Mouse (Mus musculus): ENCODE measurements around the gene Nrxn1. TPM values are rescaled to one million over a fixed set of nuclear protein-coding genes. Genes with fewer than 3 reads are reported as not detected.

Gene Nrxn1
- polyA plus RNA-seq, 2 experiments from 2014 or later = 0.21 TPM; not detected in 1

DNA sequence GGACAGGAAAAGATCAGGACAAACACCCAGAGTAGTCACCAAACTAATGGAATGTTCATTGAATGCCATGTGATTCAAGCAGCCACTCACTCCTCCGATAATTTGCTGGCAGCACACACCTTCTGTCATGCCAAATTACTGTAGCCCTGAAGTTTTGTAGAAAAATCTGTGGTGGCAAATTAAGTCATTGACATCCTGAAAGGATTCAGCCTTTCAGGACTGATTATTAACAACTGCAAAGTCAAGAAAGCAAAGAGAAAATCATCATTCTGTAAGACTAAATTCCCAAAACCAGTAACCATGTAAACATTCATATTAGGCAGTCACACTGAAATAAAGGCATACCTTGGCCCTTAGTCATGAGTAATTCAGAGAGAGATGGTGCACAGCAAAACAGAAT, 662.7 kb downstream of the Nrxn1 start:
- no peak for ATAC-seq

DNA sequence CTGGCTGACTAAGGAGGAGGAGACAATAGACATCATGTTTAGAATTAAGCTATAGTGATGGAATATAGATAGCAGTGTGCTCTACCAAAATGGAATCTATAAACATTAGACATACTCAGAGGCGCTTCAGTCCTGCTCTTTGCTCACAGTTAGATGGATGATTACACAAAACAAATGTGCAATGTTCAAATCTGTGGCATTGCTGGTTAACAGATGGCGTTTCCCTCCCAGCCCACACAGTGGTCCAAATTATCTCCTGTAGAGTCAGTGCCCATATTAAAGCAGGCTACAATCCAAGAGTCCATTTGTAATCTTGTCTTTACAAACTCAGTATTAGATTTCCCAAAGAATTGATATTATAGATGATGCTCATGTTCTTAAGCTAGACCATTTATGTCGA, 666.9 kb downstream of the Nrxn1 start:
- ATAC-seq = no peak

DNA sequence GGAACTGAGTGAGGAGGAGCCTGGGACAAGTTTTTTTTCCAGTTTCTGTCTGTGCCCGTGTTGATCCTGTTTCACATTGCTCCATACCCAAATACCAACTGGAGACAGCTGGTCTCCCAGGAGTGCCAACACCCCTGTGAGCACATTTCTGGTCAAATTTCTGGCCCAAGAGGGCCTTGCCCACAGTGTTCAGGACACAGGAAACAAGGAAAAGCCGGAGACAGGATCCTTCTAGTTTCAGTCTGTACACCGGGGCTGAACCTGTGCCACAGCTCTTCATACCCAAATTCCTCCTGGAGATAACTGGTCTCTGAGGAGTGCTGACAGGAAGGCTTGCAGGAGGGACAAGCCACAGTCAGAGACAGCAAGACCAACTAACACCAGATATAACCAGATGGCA, 670.3 kb downstream of the Nrxn1 start:
- ATAC-seq = no peak

DNA sequence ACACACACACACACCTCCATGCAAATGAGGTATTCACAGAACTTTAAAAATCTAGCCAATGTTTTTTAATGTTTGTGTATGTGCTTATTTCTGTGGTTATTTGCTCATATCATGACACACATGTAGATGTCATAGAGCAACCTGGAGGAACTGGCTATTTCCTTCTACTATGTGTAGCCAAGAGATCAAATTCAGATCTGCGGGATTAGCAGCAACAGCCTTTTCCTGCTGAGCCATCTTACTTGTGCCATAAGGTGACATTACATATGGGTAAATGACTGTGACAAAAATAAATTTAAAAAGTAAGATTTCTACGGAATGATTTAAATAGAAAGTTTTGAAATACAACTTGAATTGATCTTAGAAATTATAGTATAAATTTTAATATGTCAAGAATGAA, 672.1 kb downstream of the Nrxn1 start:
- ATAC-seq = no peak

DNA sequence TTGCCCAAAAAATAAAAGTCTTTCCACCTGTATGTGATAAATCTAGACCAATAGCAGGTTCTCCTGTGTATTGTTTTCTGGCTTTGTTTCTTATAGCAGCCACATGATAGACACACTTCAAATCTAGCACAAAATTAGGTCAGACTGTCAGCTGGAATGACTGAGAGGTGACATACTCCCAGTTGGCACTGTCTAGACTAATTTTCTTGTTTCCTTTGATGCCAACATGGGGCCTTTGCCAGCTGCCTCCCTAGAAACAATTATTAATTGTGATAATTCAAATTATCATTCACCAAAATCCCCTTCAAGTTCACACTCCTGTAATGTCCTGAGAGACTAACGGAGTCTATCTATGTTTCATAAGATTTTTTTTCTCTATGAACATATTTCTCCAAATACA, 673.3 kb downstream of the Nrxn1 start:
- ATAC-seq = no peak

DNA sequence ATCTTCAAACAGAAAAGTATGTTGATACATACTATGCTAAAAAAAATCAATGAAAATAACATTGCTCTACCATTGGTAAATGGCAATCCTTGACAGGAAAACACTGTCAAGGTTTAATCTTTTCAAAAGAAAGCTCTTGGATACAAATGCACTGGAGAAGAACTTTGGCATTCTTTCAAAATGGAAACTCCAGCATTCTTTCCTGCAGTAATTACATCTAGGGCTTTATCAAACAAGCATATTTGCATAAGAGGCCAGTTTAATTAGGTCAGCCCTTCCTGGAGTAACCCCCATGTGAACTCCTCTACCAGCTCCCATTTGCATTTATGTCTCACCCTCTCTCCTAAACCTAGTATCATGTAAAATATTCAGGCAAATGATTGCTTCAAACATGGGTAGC, 696.5 kb downstream of the Nrxn1 start:
- no peak for ATAC-seq

DNA sequence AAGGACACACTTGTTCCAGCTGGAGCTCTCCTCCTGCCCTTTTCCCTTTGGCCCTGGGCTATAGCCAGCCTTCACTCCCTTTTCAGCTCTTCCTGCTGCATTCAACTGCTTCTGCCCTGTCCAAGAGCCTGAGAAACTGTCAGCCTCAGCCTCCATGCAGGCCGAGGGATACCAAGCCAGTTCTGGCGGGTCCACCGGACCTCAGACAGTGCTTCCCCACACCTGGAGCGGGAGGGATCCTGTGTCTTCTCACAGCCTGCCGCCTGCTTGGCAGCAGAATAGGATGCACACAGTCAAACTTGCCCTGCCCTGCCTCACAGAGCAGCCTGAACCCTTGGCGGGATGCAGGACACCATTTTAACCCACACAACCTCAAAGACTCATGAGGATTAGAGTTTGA, 698.3 kb downstream of the Nrxn1 start:
- no peak for ATAC-seq

DNA sequence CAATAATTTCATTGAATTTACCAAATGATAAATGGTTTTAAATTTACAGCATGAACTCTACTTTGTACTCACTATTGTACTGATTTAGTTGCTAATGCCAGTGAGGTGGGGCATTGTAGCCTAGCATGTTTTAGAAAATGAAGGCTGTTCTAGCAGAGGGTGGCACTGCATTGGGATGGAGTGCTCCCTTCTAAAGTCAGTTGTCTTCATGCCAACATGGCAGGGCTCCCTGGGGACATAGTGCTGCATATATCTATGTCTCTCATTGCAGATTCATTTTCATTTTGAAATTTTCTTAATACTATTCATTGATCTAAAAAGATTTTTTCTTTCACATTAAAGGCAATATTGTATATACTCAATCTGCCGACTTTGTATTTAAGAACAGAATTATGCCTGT, 700.1 kb downstream of the Nrxn1 start:
- ATAC-seq = no peak

DNA sequence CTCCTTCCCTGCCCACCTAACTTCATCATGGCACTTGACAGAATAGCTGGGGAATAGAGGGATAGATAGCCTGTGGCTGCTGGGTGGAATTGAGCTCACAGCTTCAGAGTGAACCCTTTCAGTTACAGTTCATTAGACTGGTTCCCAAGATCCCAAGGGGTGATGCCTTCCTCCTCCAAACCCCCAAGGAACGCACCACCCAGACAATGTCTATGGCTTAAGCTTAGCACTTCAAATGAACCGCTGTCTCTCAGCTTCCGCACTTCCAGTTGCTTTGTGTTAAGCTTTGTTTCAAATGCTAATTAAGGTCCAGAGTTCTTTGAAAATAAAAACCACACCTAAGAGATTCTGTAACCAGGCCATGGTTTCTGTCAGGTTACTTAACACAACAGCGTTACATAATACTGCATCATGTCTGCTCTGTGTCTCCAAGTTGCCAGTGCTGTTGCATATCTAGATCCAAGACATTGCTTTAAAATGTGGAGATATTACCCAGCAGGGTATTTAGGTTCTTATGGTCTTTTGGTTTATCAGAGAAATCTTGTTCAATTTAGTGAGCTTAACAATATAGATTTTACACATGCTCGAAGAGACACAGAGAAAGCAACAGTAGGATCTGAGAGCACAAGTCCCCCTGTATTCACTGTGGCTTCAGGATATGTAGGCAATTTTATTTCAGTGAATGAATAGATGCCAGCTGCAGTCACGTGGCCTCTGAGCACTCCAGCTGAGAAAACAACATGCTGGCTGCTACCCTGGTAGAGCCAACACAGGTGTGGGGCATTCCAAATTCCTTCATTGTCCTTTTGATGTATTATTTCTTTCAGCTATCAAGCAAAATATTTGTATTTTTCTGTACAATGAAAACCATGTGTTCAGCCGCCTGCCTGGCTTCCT, 702.3 kb downstream of the Nrxn1 start:
- ATAC-seq = no peak

DNA sequence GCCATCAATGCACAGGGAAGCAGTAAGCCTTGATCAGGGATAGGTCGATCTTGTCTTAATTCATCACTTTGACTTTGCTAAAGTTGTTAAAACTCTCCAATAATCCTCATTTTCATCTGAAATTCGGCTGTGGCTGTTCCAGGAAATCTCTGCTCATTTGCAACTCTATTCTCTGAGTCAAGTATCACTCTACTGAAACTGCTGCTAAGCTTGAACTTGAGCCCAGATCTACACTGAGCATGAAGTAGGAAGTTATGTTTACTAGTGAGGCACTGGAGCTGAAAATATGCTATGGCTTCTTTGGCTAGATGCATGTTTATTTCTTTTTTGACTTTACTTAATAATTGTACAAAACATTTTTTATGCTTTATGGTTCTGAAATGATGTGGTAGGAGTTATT, 708.0 kb downstream of the Nrxn1 start:
- no peak for ATAC-seq

DNA sequence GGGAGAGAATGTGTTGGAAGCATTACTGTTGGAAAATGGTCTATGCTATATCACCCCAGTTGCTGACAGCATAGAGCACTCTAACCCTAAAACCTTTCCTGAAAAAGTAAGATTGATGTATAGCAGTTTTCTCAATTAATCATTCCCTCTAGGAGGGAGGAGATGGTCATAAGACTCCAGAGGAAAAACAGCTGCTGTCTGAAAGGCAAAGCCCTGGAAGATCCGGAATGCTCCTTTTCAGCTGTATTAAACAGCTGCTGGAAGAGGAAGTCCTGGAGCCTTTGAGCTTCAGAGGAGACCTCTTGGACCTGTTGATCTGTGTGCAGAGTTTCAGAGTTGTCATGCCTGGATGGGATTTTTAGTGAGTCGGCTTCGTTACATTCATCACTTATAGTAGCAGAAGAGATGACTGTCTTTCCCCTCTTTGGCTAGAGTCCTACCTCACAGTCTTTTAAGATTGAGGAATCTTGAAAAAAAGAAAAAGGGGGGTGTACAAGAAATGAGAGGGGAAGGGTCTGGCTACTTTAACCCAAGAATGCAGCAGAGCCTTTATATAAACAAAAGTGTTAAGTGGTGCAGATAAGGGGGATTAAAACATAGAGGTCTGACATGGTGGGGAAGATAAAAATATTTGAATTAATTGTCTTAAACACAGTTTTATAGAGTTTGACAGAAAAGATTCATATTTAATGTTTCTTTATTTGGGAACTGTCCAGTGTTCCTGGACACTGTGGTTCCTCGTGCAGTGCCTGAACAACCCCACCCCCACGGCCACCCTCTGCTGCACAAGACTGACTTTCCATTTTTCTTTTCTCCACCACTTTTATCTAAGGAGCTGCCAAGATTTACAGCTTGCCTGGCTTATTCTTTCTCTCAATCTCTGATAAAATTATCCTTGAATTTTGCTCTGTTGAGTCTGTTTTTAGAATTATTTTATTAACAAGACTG, 710.1 kb downstream of the Nrxn1 start:
- no peak for ATAC-seq

DNA sequence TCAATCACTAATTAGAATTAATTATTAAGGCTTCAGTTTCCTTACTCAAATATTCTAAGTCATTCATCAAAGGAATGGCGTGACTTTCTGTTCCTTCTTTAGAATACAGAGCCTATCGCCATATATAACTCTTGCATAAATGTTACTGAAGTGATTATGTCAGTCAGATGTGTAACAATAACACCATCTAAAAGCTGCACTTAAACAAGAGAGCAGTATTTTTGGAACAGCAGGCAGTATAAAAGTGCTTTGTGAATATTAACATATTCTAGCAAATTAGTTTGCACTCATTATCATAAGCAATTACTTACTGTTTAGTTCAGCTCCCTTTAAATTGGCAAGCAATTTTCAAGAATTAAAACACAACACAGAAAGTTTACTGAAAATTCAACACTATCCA, 716.3 kb downstream of the Nrxn1 start:
- no peak for ATAC-seq

DNA sequence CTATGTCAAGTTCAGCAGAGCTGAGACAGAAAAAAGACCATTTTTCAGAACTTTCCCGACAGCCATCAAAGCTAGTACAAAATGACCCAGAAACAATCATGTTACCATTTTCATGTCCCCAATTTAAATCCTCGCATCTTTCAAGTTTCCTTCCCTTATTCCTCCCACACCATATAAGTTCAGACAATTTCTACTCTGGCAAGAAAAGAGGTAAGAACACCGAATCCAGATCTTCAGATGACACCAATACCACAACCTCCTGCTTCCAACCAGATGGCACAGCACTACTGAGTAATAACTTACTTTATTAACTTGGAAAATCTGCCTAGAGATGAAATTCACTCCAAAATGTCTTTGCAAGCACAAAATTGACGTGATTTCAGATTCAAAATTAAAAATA, 730.7 kb downstream of the Nrxn1 start:
- ATAC-seq = no peak

DNA sequence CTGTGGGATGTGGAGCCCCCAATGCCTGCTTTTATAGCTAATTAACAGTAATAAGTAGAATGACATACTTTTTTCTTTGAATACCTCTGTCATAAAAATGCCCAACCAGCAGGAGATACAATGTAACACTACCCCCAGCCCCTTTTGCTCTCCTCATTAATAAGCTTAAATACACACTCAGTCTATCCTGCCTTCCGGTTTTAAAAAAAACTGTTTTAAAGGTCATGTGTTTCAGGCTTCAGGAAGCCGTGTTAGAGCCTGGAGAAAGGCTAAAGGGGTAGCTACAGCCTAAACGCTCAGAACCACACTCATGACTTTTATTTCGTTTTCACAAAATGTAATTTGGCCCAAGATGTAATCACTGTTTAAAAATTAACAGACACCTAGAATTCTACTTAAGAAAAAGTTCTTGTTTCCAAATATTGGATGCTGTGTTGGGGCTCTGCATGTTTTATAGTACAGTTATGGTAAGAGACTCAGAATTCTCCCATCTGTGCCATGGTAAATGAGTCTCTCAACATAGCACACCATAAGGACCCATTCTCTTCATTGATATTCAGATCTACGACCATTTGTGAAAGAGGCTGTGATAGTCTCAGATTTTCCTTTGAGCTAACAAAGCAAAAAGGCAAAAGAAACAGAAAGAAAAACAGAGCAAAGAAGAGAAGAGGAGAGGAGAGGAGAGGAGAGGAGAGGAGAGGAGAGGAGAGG, 743.3 kb downstream of the Nrxn1 start:
- no peak for ATAC-seq

DNA sequence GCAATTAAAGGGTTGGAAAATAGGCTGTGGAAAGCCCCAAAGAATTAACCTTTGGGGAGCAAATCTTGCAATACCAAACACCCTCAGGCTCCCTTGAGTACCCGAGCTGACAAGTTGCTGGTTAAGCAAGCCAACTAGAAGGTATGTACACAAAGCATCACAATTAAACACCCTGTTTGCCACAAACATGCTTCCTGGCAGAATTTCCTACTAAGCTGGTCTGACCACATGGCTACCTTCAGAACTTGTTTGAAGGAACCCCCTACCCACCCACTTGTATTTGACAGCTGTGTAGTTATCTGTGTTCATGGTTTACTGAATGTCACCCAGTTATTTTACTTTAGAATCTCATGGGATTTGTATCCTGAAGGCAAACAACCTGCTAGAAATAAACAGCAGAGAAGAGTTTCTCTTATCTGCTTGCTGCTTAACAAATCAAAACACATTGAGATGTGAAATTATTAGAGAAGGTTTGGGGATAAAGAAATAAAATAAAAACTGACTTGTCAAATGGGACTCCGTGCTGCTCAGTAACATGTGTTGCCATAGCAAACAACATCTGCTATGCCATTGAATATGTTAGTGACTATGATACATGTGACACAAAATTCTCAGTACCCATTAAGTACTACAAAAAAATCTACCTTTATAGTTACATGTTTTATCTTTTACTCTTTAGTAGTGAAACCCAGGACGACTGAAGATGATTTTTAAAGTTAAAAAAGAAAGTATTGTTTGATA, 746.0 kb downstream of the Nrxn1 start:
- ATAC-seq = no peak

DNA sequence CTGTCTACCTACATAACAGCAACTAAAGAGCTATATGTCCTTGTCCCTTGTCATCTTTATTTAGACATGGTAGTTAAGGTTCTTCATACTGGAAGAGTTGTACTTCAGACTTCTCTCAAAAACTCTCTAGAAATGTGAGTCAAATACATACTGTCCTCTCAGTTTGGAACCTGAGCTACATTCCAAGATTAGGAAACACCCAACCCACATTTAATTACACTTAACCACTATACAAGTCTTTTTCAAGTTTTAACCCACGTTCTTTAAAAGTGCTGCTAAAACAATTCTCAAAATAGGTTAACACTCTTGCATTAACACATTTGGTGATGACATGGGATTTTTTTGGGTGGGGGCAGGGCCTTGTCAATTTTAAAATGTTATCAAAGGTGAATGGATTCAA, 759.4 kb downstream of the Nrxn1 start:
- no peak for ATAC-seq

DNA sequence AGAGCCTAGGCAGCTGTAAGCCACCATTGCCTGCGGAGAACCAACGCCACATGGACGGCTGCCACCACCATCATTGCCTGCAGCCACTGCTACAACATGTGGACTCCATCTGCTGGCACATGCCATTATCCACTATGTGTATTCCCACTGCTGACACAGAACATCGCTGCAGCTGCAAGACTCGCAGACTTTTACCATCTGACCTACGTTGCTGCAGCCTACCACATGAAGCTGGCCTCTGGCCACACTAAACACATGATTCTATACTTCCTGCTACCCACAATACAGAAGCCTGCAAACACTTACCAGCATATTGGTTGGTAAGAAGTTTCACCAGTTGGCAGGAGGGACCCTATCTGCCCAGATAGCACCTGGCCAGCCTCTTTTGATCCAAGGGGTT, 769.2 kb downstream of the Nrxn1 start:
- ATAC-seq = no peak

DNA sequence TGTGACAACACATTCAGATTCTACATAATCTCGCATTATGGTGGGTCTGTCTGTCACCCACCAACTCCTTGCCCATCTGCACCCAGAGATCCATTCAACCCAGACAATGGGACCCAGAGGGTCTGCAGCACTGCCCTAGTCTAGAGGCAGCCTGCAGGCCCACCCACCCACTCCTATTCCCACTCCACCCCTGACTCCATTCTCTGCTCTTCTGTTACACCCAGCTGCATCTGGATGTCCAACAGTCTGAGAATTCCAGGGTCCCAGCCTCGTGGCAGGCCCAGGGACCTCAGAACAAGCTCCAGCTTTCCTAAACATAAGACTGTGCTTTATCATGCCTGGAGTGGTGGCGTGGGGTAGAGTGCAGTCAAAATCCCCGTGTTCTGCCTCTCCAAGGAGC, 820.6 kb downstream of the Nrxn1 start:
- no peak for ATAC-seq

DNA sequence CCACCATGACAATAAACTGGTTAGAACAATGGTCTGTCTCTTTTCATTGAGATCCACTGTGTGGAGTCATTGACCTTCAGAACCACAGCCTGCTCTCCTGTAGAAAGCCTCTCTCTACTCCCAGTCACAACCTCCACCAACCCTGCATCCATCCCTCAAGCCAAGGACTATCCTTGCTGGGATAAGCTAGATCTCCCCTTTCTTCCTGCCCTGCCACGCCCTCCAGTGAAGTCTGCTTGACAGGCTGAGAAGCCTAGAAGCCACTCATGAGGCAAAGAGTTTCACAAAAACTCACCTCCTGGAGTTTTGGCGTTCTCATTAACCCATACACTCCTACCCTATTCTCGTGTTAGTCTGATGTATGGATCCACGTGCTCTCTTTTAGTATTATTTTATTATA, 821.7 kb downstream of the Nrxn1 start:
- no peak for ATAC-seq

DNA sequence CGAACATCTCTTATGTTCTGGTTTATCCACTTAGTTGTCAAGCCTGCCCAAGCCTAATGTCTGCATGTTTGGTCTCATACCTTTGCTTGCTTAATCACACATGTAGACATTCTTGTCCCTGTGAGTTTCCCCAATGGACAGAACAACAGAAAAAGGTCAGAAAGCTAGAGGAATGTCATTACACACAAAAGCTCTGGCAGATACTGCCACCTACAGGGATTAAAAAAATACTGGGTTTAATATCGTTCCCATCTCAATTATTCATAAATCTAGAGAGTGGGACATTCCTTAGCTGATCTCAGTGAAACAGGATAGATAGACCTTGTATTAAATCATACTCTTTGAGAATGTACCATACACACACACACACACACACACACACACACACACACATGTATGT, 823.7 kb downstream of the Nrxn1 start:
- ATAC-seq = no peak

DNA sequence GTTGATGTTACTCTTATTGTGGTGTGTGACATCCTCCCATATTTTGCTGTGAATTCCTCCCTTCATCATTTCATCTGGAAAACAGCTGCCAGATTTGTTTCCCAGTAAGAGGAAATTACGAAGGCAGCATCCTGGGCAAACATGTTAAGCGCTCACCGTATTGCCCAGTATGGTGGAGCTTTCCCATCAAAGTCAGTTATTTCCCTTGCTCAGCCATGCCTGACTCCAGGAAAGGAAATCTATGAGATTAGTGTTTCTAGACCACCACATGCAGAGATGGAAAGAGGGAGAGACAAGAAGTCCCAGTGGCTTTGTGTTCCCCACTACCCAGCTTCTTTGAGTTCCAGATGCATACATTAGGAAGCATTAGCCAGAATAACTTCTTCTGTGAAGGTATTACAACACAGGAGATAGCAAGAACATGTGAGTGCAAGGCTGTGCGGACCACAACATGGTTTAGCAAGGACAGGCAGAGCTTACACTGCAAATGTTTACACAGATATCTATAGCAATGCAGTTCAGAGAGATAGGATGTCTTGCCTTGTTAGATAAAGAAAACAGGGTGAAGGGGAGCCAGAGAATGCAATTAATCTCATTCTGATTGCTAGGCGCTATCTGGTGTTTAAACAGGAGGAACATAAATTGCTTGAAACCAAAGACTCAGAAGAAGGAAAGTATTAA, 839.3 kb downstream of the Nrxn1 start:
- no peak for ATAC-seq

DNA sequence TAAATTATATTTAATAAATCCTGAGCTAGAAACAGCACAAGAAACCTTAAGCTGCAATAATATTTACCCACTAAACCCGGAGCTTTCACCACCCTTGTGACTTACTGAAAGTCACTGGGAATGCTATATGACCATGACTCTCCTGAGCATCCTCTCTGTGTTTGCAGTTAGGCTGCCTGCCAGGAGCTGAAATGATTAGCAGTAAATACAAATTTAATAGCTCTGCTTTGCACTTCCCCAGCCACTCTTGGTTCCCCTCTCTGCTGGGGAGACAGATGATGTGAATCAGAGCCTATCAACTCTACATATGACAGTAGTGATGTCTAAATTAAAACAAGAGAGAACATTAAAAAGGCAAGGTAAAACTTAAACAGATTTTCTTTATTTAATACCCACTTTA, 840.7 kb downstream of the Nrxn1 start:
- ATAC-seq = no peak
